Mouse (Mus musculus): ENCODE data around the gene a. TPM values are rescaled to one million over a fixed set of nuclear protein-coding genes. Genes with fewer than 3 reads are reported as not detected.
"Not testable (repeated sequence)": the region's sequence is repeated elsewhere in the genome, so short reads cannot be mapped to it uniquely, and the experiment has no call there.

The a gene
- polyA plus RNA-seq, 1 experiment, result not detected

- Histone ChIP-seq H3K27ac (replicated peaks; ENCODE audit: low read depth, low read length) (no peak overlapping the region), H3K4me3 (ENCODE audit: insufficient read depth, low read depth, low read length) (no peak overlapping the region), H3K4me1 (ENCODE audit: control insufficient read depth, insufficient read depth, insufficient read length, low read length) (no peaks in the 10 kb centered on the region)
These were observed 221.8 kb downstream of the a start for GRCm38 (mm10) chr2:155012991-155013390.

DNA sequence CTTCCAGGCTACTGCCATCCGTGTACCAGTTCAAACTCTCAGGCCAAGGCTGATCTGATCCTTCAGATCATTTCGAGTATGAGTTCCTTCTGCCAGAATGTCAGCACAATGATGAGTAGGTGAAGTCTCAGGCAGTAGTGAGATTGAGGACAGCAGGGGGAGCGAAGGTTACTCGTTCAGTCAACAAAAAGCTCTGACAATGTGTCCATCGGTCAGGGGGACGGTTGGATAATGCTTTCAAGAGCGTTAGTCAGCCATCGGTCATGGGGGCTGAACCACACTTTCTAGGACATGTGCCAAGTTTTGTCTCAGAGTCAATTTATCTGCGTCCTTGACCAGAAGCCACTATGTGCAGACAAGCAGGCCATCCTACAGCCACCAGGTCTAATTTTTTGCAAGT lies 225.5 kb downstream of the a start:
- H3K27ac ChIP-seq (replicated peaks; ENCODE audit: low read depth, low read length); H3K4me1 ChIP-seq (ENCODE audit: control insufficient read depth, insufficient read depth, insufficient read length, low read length): not testable (repeated sequence)

GRCm38 (mm10) chr2:155018251-155018755 lies 227.1 kb downstream of the a start, which contains the start of gene Gm14226:
Gene Gm14226, plus strand, starts transcription at chr2:155018266.
- H3K4me3 ChIP-seq (ENCODE audit: insufficient read depth, low read depth, low read length), result peak within 1 kb of the TSS; percentile 51
- not testable (repeated sequence) for H3K27ac ChIP-seq (replicated peaks; ENCODE audit: low read depth, low read length); H3K4me1 ChIP-seq (ENCODE audit: control insufficient read depth, insufficient read depth, insufficient read length, low read length)

More for the DNA sequence above, 225.5 kb downstream of the a start:
- H3K4me3 ChIP-seq (ENCODE audit: insufficient read depth, low read depth, low read length), result not testable (repeated sequence)

GRCm38 (mm10) chr2:155018762-155019641 lies 227.8 kb downstream of the a start:
- no peaks in the 10 kb centered on the region for H3K4me1 ChIP-seq (ENCODE audit: control insufficient read depth, insufficient read depth, insufficient read length, low read length)
- H3K27ac ChIP-seq (replicated peaks; ENCODE audit: low read depth, low read length), result no peak overlapping the region
- H3K4me3 ChIP-seq (ENCODE audit: insufficient read depth, low read depth, low read length), result peak overlapping the region; percentile 51

DNA sequence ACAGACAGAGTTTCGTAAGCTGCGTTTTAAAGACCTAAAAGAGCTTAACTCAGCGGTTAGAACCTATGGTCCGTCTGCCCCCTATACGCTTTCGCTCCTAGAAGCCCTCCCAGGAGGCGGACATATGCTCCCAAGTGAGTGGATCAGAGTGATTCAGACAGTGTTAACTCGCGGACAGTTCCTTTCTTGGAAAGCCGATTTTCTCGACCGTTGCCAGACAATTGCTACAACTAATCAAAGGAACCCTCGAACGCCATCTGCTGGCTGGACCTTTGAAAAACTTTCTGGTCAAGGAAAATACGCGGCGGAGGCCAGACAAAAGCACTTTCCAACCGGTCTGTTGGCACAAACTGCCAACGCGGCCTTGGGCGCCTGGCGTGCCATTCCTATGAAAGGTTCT lies 228.5 kb downstream of the a start:
- H3K27ac ChIP-seq (replicated peaks; ENCODE audit: low read depth, low read length), result no peak overlapping the region

DNA sequence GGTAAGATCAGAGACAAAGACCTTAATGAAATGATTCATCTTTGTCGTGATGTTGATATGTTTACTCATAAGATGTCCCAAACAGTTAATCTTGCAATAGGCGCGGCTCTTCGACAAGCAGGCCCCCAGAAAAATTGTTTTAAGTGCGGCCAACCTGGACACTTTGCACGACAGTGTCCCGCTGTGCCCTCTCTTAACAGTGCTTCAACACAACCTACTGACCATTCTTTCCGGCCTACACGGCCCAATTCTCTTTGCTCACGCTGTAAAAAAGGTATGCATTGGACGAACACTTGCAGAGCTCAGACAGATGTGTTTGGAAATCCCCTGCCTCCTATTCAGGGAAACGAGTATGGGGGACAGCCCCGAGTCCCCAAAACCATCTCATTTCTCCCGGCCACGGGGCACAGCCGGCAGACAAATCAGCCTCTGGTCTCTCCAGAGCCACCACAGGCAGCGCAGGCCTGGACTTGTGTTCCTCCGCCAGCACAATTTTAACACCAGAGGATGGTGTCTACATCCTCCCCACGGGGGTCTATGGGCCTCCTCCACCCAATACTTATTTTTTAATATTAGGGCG lies 229.1 kb downstream of the a start:
- not testable (repeated sequence) for H3K4me3 ChIP-seq (ENCODE audit: insufficient read depth, low read depth, low read length); H3K4me1 ChIP-seq (ENCODE audit: control insufficient read depth, insufficient read depth, insufficient read length, low read length); H3K27ac ChIP-seq (replicated peaks; ENCODE audit: low read depth, low read length)

More for the DNA sequence above, 228.5 kb downstream of the a start:
- Histone ChIP-seq H3K4me3 (ENCODE audit: insufficient read depth, low read depth, low read length) (peak overlapping the region; percentile 51), H3K4me1 (ENCODE audit: control insufficient read depth, insufficient read depth, insufficient read length, low read length) (no peaks in the 10 kb centered on the region)

- Histone ChIP-seq H3K27ac (replicated peaks; ENCODE audit: low read depth, low read length) (no peak overlapping the region), H3K4me3 (ENCODE audit: insufficient read depth, low read depth, low read length) (no peak overlapping the region), H3K4me1 (ENCODE audit: control insufficient read depth, insufficient read depth, insufficient read length, low read length) (no peaks in the 10 kb centered on the region)
These were observed 239.6 kb downstream of the a start for GRCm38 (mm10) chr2:155030831-155031230.

GRCm38 (mm10) chr2:155032938-155033710 lies 241.9 kb downstream of the a start:
- Histone ChIP-seq H3K4me3 (ENCODE audit: insufficient read depth, low read depth, low read length) (no peak overlapping the region; the same call in 1 of the 2 replicates), H3K4me1 (ENCODE audit: control insufficient read depth, insufficient read depth, insufficient read length, low read length) (no peaks in the 10 kb centered on the region), H3K27ac (replicated peaks; ENCODE audit: low read depth, low read length) (no peak overlapping the region)

DNA sequence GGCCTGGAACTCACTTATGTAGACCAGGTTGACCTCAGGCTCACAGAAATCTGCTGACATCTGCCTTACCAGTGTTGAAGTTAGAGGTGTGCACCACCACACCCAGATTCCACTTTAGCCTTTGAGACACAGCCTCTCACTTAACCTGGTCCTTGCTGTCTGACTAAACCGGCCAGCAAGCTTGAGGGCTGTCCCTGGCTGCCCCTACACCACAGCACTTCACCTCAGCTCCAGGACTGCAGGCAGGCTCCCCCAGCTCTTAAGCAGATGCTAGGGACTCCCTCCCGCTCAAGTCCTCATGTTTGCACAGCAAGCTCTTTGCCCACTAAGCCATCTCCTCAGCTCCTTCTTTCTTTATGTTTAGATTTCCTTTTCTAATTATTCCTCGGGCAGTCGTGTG lies 248.8 kb downstream of the a start:
- Histone ChIP-seq H3K4me3 (ENCODE audit: insufficient read depth, low read depth, low read length) (no peak overlapping the region), H3K27ac (replicated peaks; ENCODE audit: low read depth, low read length) (no peak overlapping the region), H3K4me1 (ENCODE audit: control insufficient read depth, insufficient read depth, insufficient read length, low read length) (no peaks in the 10 kb centered on the region)

DNA sequence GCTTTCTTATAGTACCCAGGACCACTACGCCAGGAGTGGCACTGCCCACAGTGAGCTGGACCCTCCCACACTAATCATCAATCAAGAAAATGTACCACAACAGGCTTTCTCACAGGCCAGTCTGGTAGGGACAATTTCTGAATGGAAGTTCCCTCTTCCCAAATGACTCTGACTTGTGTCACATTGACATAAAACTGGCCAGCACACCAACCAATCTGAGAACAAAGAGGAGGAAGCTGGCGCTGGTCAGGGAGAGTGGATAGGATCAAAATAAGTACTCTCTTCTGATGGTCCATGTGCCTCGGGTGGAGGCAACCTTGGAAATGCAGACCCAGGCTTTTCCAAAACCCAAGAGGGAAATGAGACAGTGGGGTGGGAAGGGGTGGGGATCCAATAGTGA lies 253.3 kb downstream of the a start:
- H3K27ac ChIP-seq (replicated peaks; ENCODE audit: low read depth, low read length), result no peak overlapping the region
- H3K4me3 ChIP-seq (ENCODE audit: insufficient read depth, low read depth, low read length), result no peak overlapping the region
- no peaks in the 10 kb centered on the region for H3K4me1 ChIP-seq (ENCODE audit: control insufficient read depth, insufficient read depth, insufficient read length, low read length)

- Histone ChIP-seq H3K27ac (replicated peaks; ENCODE audit: low read depth, low read length) (no peak overlapping the region), H3K4me3 (ENCODE audit: insufficient read depth, low read depth, low read length) (no peak overlapping the region), H3K4me1 (ENCODE audit: control insufficient read depth, insufficient read depth, insufficient read length, low read length) (peaks cover 1% of the 10 kb centered on the region; the same call in 1 of the 2 replicates)
These were observed 253.9 kb downstream of the a start for GRCm38 (mm10) chr2:155045075-155045474.

GRCm38 (mm10) chr2:155046803-155047202 lies 255.6 kb downstream of the a start:
- H3K4me3 ChIP-seq (ENCODE audit: insufficient read depth, low read depth, low read length), result no peak overlapping the region
- no peak overlapping the region for H3K27ac ChIP-seq (replicated peaks; ENCODE audit: low read depth, low read length)
- peaks cover 4% of the 10 kb centered on the region; the same call in 1 of the 2 replicates for H3K4me1 ChIP-seq (ENCODE audit: control insufficient read depth, insufficient read depth, insufficient read length, low read length)

- Histone ChIP-seq H3K27ac (replicated peaks; ENCODE audit: low read depth, low read length) (no peak overlapping the region), H3K4me1 (ENCODE audit: control insufficient read depth, insufficient read depth, insufficient read length, low read length) (peaks cover 4% of the 10 kb centered on the region; the same call in 1 of the 2 replicates), H3K4me3 (ENCODE audit: insufficient read depth, low read depth, low read length) (no peak overlapping the region)
These were observed 256.4 kb downstream of the a start for GRCm38 (mm10) chr2:155047452-155048178.

DNA sequence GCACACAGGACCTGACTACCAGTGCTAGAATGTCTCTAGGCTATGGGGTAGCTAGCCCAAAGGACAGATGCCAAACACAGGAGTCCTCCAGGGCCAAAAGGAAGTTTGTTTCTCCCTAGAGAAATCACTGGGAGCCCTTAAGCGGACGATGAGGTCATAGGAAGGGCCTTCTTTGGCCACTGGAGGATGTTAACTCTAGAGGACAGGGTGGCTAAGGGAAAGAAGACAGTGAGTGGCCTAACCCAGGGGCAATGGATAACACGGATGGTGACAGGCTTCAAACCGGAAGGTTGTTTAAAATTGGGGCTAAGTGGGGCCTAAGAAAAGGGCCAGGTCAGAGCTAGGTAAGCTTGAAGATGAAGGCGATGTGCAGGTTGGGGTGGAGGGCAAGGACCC lies 258.9 kb downstream of the a start:
- Histone ChIP-seq H3K27ac (replicated peaks; ENCODE audit: low read depth, low read length) (peak overlapping the region; percentile 76), H3K4me3 (ENCODE audit: insufficient read depth, low read depth, low read length) (peak overlapping the region; percentile 72), H3K4me1 (ENCODE audit: control insufficient read depth, insufficient read depth, insufficient read length, low read length) (peaks cover 4% of the 10 kb centered on the region; the same call in 1 of the 2 replicates)
